Mouse (Mus musculus): Measurements from ENCODE around the gene 2310039H08Rik. TPM values are rescaled to one million over a fixed set of nuclear protein-coding genes. Genes with fewer than 3 reads are reported as not detected.

The 2310039H08Rik gene
- polyA plus RNA-seq, 1 experiment from 2014 or later = 49.5 TPM

DNA sequence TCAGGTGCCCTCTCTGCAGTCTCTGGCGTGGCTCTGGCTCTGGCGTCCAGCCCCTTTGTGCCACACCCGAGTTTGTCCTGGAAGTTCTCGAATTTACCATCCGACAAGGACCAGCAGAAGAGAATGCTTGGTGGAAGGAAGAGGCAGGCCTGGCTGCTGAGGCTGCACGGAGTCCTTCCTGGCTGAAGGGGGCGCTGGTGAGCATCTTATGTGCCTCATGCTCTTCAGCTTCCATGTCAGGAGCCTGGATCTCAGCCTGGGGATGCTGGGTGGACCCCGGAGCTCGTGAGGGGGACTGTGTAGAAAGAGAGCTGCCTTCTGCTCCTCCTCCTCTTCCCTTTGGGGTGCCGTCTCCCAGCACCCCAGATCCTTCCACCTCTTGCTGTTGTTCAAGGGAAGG is 36.3 kb upstream of the 2310039H08Rik start:
- H3K4me2 ChIP-seq = no peak overlapping the region
- H3K36me3 ChIP-seq = peaks cover 3% of the 10 kb centered on the region; the same call in 1 of the 2 replicates
- no peak overlapping the region for H3K4me3 ChIP-seq
- no peaks in the 10 kb centered on the region for H3K4me1 ChIP-seq (replicated peaks)
- 61% methylated on average over 10 of the region's 10 CpGs for WGBS
- ATAC-seq (replicated peaks; ENCODE audit: insufficient number of reproducible peaks, insufficient read depth, low FRiP score, low read depth) = no peak
- no peaks in the 10 kb centered on the region for H3K9me3 ChIP-seq (replicated peaks)
- H3K27ac ChIP-seq = no peak overlapping the region
- no peak overlapping the region for H3K9ac ChIP-seq
- H3K27me3 ChIP-seq = no peaks in the 10 kb centered on the region

DNA sequence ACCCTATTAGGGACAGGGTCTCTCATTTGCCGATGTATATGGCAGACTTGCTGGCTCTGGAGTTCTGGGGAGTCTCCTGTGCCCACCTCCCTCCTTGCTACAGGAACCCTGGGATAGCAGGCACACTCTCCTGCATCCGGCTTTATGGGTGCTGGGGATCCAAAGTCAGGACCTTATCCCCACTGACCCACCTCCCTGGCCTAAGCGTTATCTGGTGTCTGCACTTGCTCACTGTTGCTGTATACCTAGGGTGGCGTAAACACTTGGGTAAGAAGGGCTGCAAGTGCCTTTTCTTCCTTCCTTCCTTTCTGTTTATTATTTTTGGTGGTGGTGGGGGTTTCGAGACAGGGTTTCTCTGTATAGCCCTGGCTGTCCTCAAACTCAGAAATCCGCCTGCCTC is 31.1 kb upstream of the 2310039H08Rik start:
- H3K36me3 ChIP-seq = peaks cover 12% of the 10 kb centered on the region; the same call in 1 of the 2 replicates
- H3K4me1 ChIP-seq (replicated peaks) = no peaks in the 10 kb centered on the region
- H3K27me3 ChIP-seq = no peaks in the 10 kb centered on the region
- WGBS = 86% methylated on average over 6 of the region's 6 CpGs
- no peak overlapping the region for H3K4me2 ChIP-seq
- no peak overlapping the region for H3K9ac ChIP-seq
- no peak overlapping the region for H3K4me3 ChIP-seq
- H3K9me3 ChIP-seq (replicated peaks) = no peaks in the 10 kb centered on the region
- no peak overlapping the region for H3K27ac ChIP-seq
- no peak for ATAC-seq (replicated peaks; ENCODE audit: insufficient number of reproducible peaks, insufficient read depth, low FRiP score, low read depth)

DNA sequence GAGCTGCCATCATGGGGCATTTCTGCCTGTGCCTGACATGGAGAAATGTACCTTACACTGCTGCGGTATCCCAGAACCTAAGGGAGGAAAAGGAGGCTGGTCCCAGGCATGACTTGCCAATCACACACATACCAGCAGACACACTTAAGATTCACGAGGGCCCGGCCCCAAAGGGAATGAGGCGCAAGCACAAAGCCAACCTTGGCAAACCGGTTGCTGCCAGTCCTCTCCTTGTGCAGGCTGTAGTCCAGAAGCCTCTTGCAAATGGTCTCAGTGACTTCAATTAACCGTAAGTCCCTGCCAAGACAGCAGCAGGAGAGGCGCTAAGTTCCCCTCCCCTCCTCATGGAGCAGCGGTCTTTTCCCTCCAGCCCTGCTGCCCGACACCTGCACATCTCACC is 29.4 kb upstream of the 2310039H08Rik start:
- H3K4me3 ChIP-seq = no peak overlapping the region
- no peak overlapping the region for H3K27ac ChIP-seq
- H3K9me3 ChIP-seq (replicated peaks) = no peaks in the 10 kb centered on the region
- no peak overlapping the region for H3K4me2 ChIP-seq
- H3K27me3 ChIP-seq = no peaks in the 10 kb centered on the region
- H3K4me1 ChIP-seq (replicated peaks) = no peaks in the 10 kb centered on the region
- H3K36me3 ChIP-seq = peaks cover 14% of the 10 kb centered on the region; the same call in 1 of the 2 replicates
- WGBS = 91% methylated on average over 9 of the region's 9 CpGs
- no peak for ATAC-seq (replicated peaks; ENCODE audit: insufficient number of reproducible peaks, insufficient read depth, low FRiP score, low read depth)
- H3K9ac ChIP-seq = no peak overlapping the region

DNA sequence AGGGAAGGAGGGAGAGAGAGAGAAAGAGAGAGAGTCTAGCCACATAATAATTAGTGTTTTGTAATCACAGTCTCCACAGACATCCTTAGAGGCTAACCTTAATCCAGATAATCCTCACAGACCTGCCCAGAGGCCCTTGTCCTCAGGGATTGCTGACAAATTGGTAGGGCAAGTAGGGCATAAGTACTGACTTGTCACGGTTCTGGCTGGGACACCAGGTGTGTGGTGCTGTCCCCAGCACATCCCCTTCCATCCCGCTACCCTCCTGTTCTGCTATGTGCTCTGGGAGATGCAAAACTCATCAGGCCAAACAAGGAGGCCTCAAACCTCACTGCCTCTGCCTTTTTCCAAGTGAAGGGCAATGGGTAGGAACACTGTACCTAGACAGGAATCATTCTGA is 26.9 kb upstream of the 2310039H08Rik start:
- ATAC-seq (replicated peaks; ENCODE audit: insufficient number of reproducible peaks, insufficient read depth, low FRiP score, low read depth) = no peak
- no peaks in the 10 kb centered on the region for H3K9me3 ChIP-seq (replicated peaks)
- WGBS = 84% methylated on average over 2 of the region's 2 CpGs
- H3K4me2 ChIP-seq = no peak overlapping the region
- no peak overlapping the region for H3K9ac ChIP-seq
- H3K27ac ChIP-seq = no peak overlapping the region
- no peaks in the 10 kb centered on the region for H3K27me3 ChIP-seq
- H3K36me3 ChIP-seq = peaks cover 14% of the 10 kb centered on the region; the same call in 1 of the 2 replicates
- H3K4me3 ChIP-seq = no peak overlapping the region
- peaks cover under 1% of the 10 kb centered on the region for H3K4me1 ChIP-seq (replicated peaks)

DNA sequence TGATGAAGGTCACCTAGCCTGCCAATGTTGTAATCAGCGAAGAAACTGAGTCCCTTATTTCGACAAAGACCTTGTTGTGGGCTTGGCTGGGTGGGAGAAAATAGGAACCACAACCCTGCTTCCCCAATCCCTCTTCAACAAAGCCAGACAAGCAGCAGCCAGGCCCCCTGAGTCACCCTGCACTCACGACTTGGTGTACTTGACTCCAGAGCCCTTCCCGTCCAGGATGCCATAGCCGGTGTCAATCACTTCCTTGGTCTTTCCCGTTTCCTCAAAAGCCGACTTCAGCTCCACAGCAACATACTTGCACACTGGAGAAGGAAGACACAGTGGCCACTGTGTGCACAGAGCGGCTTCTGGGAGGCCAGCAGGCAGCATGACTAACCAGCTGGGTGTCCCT is 25.2 kb upstream of the 2310039H08Rik start:
- no peak for ATAC-seq (replicated peaks; ENCODE audit: insufficient number of reproducible peaks, insufficient read depth, low FRiP score, low read depth)
- H3K36me3 ChIP-seq = peaks cover 14% of the 10 kb centered on the region; the same call in 1 of the 2 replicates

DNA sequence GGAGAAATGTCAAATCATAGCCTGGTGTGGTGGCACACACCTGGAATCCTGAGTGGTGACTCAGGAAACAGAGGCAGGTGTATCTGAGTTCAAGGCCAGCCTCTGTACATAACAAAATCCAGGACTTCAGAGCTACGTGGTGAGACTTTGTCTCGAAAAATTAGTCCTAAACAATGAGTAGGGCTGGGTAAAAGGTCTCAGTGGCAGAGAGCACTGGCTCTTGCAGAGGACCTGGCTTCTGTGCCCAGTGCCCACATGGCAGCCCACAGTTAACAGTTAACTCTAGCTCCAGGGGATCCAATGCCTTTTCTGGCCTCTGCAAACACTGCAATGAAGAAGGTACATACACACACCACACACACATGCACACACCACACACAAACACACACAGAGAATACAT is 24.6 kb upstream of the 2310039H08Rik start:
- Histone ChIP-seq H3K4me1 (replicated peaks) (peaks cover 12% of the 10 kb centered on the region), H3K9me3 (replicated peaks) (no peaks in the 10 kb centered on the region), H3K36me3 (peaks cover 14% of the 10 kb centered on the region; the same call in 1 of the 2 replicates), H3K4me2 (no peak overlapping the region), H3K27me3 (no peaks in the 10 kb centered on the region), H3K27ac (no peak overlapping the region), H3K4me3 (no peak overlapping the region), H3K9ac (no peak overlapping the region)
- ATAC-seq (replicated peaks; ENCODE audit: insufficient number of reproducible peaks, insufficient read depth, low FRiP score, low read depth) = no peak
- 91% methylated on average over 2 of the region's 2 CpGs for WGBS

More for the DNA sequence above, 25.2 kb upstream of the 2310039H08Rik start:
- H3K4me2 ChIP-seq = no peak overlapping the region
- WGBS = 77% methylated on average over 8 of the region's 8 CpGs
- H3K4me3 ChIP-seq = no peak overlapping the region
- no peaks in the 10 kb centered on the region for H3K9me3 ChIP-seq (replicated peaks)
- H3K4me1 ChIP-seq (replicated peaks) = peaks cover 8% of the 10 kb centered on the region
- H3K27ac ChIP-seq = no peak overlapping the region
- no peak overlapping the region for H3K9ac ChIP-seq
- no peaks in the 10 kb centered on the region for H3K27me3 ChIP-seq

DNA sequence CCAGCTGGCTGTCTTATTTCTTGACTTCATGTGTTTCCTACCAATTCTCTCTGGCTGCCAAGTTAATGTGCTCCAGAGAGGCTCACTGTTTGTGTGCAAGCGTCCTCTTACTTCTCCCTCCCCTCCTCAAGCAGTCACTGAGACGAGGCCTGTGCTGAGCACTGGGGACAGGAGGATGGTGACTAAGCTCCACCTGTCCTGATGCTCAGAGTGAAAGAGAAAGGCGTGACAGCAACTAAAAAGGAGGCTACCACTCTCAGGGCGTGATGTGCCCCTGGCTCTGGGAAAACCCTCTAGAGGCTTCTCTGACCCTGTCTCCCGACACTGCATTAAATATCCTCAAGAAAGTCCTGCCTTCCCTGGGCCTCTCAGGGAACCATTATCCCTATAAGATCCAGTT is 23.2 kb upstream of the 2310039H08Rik start:
- peaks cover 12% of the 10 kb centered on the region; the same call in 1 of the 2 replicates for H3K36me3 ChIP-seq
- no peaks in the 10 kb centered on the region for H3K9me3 ChIP-seq (replicated peaks)
- H3K27ac ChIP-seq = no peak overlapping the region
- H3K4me1 ChIP-seq (replicated peaks) = peaks cover 12% of the 10 kb centered on the region
- H3K4me3 ChIP-seq = no peak overlapping the region
- H3K4me2 ChIP-seq = no peak overlapping the region
- no peak overlapping the region for H3K9ac ChIP-seq
- ATAC-seq (replicated peaks; ENCODE audit: insufficient number of reproducible peaks, insufficient read depth, low FRiP score, low read depth) = no peak
- H3K27me3 ChIP-seq = no peaks in the 10 kb centered on the region
- 87% methylated on average over 5 of the region's 5 CpGs for WGBS

DNA sequence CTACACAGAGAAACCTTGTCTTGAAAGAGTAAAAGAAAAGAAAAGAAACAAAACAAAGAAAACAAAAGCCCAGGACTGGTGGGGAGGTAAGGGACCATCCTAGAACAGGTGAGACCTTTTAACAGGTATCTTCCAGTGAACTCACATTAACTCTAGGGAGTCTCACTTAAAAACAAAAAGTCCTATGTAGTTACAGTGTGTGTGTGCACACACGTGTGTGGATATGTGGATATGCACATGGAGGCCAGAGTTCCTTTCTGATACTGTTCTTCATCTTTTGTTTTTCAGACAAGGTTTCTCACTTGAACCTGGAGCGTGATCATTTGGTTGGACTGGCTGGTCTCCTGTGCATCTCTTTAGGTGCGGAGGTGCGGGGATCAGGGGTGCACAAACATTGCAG is 21.9 kb upstream of the 2310039H08Rik start:
- peak overlapping the region; percentile 82 for H3K4me3 ChIP-seq
- peak overlapping the region; percentile 79 for H3K4me2 ChIP-seq
- peaks cover 12% of the 10 kb centered on the region for H3K4me1 ChIP-seq (replicated peaks)
- no peaks in the 10 kb centered on the region for H3K27me3 ChIP-seq
- WGBS = 89% methylated on average over 4 of the region's 4 CpGs
- ATAC-seq (replicated peaks; ENCODE audit: insufficient number of reproducible peaks, insufficient read depth, low FRiP score, low read depth) = no peak
- H3K9ac ChIP-seq = peak overlapping the region; percentile 68; the same call in 1 of the 2 replicates
- H3K9me3 ChIP-seq (replicated peaks) = no peaks in the 10 kb centered on the region
- no peak overlapping the region for H3K27ac ChIP-seq
- peaks cover 6% of the 10 kb centered on the region; the same call in 1 of the 2 replicates for H3K36me3 ChIP-seq

DNA sequence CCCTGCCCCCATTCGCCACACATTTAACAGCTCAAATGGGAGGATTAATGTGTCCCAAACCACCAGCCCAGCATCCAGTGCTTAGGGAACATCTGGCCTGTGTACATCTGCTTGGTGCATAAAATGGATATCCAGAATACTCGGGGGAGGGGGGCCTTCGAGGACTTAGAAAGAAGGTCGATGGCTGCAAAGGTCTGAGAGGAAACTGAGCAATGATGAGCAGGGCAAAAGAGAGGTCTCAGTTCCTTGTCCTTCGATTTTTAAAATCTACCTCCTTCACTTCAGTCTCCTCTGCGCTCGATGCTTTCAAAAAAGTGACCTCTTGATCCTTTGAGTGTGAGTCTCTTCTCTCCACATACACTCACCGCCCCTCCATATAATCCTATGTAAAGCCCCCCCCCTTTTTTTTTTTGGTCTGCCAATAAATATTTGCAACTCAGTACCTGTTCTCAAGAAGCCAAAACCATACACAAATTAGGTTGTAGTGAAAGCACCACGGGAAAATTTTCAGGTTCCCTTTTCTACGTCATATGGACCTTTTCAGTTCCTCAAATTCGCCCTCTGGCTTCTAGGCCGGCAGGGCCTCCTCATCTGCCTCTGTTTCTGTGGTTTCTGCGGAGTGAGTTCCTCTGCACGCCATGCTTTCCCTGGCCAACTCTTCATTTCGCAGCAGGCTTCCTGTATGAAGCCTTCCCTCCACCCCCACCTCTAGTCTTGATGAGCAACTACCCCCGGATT is 21.2 kb upstream of the 2310039H08Rik start:
- H3K36me3 ChIP-seq = peaks cover 3% of the 10 kb centered on the region; the same call in 1 of the 2 replicates
- peak overlapping the region; percentile 91 for H3K27ac ChIP-seq
- peaks cover 12% of the 10 kb centered on the region for H3K4me1 ChIP-seq (replicated peaks)
- 27% methylated on average over 16 of the region's 16 CpGs for WGBS
- peak; percentile 23 for ATAC-seq (replicated peaks; ENCODE audit: insufficient number of reproducible peaks, insufficient read depth, low FRiP score, low read depth)
- H3K9ac ChIP-seq = peak overlapping the region; percentile 68
- H3K27me3 ChIP-seq = no peaks in the 10 kb centered on the region
- peak overlapping the region; percentile 82 for H3K4me3 ChIP-seq
- peak overlapping the region; percentile 79 for H3K4me2 ChIP-seq
- H3K9me3 ChIP-seq (replicated peaks) = no peaks in the 10 kb centered on the region

DNA sequence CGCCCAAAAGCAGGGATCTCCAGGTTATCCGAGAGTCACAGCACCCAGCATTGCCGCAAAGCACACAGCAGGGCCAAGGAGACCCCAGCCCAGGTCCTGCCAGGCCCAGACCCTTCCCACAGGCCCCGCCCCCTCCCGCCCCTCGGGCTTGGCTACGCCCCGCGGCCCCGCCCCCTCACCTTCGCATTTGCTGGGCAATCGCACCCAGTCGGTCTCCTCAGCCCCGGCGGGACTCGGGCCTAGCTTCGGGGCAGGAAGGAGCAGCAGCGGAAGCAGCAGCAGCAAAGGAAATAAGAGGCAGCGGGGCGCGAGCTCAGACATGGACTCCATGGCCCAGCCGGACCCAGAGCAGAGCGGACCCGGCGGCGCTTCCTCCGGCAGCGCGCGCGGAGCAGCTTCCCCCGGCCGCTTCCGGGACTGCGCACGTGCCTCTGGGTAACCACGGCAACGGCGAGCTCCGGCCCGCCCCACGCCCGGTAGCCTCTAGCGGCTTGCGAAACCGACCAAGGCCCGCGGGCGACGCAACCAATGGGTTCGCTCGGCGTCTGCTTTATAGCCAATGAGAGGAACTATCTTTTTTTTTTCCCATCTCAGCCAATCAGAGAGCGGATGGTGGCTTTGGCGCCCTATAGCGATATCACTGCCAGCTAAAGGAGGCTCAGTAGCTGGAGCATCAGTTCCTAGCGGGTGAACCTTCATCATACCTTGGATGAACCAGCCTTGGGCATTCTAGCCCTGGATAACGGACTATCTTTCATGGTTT is 20.5 kb upstream of the 2310039H08Rik start, which contains the start of gene Cnpy3:
Gene Cnpy3 (minus strand): TSS at position 421 of the 763 bp plus-strand sequence.
- no peaks in the 10 kb centered on the region for H3K27me3 ChIP-seq
- peak within 1 kb of the TSS; percentile 79 for H3K4me2 ChIP-seq
- no peaks in the 10 kb centered on the region for H3K36me3 ChIP-seq
- WGBS = under 1% methylated on average over 58 of the region's 58 CpGs
- H3K4me1 ChIP-seq (replicated peaks) = peaks cover 12% of the 10 kb centered on the region
- H3K4me3 ChIP-seq = peak within 1 kb of the TSS; percentile 82
- H3K27ac ChIP-seq = peak within 1 kb of the TSS; percentile 91
- H3K9me3 ChIP-seq (replicated peaks) = no peaks in the 10 kb centered on the region
- H3K9ac ChIP-seq = peak within 1 kb of the TSS; percentile 68
- peak; percentile 98 for ATAC-seq (replicated peaks; ENCODE audit: insufficient number of reproducible peaks, insufficient read depth, low FRiP score, low read depth)

DNA sequence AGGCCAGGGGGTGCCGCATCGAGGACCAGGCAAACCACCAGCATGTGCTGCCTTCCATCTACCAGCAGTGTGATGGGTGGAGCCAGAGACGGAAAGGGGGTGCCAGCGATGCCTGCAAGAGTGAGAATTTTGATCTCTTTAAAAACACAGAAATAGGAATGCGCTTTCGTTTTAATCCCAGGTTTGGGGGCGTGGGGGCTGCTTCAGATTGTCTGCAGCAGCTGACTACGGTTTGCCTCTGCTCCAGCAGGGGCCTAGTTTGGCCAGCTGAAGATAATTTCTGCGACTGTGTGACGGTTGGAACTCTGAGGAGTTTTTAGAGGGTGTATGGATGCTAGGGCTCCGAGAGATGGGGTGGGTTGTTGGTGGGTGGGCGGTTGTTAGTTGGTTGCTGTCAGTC is 13.7 kb upstream of the 2310039H08Rik start:
- Histone ChIP-seq H3K4me3 (no peak overlapping the region), H3K9ac (no peak overlapping the region), H3K4me2 (no peak overlapping the region), H3K4me1 (replicated peaks) (no peaks in the 10 kb centered on the region), H3K36me3 (no peaks in the 10 kb centered on the region), H3K27me3 (no peaks in the 10 kb centered on the region), H3K9me3 (replicated peaks) (no peaks in the 10 kb centered on the region), H3K27ac (no peak overlapping the region)
- WGBS = 75% methylated on average over 12 of the region's 12 CpGs
- no peak for ATAC-seq (replicated peaks; ENCODE audit: insufficient number of reproducible peaks, insufficient read depth, low FRiP score, low read depth)
